Mouse (Mus musculus): ENCODE data around the gene Klhl26. TPM values are rescaled to one million over a fixed set of nuclear protein-coding genes. Genes with fewer than 3 reads are reported as not detected.
A peak's percentile ranks its signal among the peaks of the same experiment; 100 is the strongest.

Gene Klhl26
- total RNA-seq, 2 experiments from 2014 or later, result 3.5 to 4.7 TPM

DNA sequence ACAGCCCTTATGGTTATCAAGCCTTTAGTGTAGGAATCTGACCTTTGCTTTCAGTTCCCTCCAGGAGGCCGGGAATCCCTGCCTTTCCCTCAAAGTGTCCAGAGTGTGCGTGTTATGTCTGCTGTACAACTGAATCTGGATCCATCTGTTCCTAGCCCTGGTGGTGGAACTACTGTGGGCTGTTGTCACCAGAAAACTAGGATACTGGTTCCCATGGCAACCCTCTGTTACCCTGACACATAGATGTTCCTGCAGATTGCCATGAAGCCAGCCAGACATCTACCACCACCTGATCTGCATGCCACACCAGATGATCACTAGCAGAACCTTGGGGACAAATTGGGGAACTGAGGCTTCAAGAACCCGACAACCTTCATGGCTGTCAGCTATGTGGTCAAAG is 5.1 kb upstream of the Klhl26 start:
- ATAC-seq (replicated peaks; ENCODE audit: poor library complexity), result no peak

DNA sequence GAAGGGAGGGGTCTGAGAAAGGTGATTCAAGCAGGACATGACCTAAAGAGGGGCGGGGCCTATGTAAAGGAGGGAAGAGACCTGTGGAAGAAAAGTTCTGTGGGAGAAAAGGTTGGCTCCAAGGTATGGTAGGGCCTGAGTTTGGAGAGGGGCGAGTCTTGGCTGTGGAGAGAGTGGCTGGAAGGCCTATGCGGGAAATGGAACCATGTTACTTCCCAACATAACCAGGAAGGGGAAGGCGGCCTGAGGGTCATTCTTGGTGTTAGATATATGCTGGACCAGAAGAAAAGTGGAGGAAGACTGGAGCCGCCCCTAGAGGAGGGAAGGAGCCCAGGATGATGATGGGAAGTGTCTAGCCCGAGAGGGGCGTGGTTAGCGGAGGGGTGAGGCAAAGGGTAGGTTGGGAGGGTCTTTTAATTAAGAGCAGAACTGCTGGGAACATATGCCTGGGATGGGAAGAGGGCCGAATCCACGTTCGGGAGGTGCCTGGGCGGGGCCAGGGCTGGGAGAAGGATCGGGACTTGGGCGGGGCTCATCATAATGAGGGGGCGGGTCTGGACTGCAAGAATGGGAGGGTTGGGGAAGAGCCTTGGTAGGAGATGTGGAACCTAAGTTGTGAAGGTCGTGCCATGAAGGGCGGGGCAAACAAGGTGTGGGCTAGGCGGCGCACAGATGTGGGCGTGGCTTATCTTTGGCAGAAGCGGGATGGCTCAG is 658 bp upstream of the Klhl26 start:
- peak; percentile 53 for ATAC-seq (replicated peaks; ENCODE audit: poor library complexity)

DNA sequence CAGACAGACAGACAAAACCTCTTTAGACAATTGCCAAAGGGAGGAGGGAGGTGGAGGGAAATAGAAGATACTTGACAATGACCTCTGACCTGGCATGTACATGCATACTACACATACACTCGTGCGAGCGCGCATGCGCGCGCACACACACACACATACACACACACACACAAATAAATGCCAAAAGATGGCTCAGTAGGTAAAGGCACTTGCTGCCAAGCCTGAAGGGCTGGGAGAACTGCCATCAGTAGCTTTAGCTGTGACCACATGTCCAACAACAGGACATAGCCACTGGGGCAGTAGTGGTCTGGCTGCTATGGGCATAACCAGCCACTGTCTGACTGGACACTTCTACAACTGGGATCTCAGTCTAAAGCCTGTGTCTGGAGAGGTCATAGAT is 4.9 kb downstream of the Klhl26 start:
- no peak for ATAC-seq (replicated peaks; ENCODE audit: poor library complexity)

DNA sequence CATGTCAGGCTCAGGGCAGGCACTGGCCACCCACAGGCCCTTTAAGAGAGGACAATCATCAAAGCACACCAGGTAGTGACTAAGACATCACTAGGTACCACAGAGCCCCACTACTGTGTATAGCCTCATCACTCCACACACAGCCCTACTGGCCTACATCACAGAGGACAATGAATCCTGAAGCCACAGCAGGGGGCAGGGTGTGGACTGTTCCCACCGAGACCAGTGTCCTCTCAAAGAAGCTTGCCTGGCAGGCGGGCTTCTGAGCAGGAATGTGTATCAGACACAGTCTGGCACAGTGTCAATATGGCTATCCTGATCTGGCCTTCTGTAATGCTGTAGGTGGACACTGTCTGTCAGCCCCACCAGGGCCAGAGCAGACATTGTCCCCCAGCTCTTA is 6.8 kb downstream of the Klhl26 start:
- ATAC-seq (replicated peaks; ENCODE audit: poor library complexity), result no peak

DNA sequence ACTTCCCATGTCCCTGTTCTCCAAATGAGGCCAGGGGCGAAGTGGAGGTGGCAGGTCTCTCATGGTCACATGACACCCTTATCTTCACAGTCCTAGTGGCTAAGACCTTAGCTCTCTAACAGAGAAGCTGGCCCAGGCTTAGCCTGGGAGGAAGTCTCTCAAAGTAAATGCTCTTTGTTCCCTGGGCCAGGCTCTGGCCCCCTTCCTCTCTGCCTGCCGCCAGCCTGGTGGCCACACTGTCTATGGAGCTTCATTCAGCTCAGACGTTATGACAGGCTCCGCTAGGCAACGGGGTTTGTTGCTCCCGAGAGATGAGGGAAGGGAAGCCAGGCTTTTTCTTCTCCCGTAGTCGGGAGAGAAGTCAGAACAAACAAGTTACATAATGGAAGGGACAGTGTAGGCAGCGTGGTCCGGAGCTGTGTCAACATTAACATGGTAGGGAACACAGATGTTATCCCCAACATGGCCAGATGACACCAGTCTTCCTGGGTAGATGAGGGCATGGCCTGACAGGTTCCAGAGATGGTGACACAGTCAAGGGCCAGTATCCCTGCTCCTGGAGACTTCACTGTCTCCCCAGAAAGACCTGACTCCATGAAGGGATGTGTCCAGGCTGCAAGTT is 7.4 kb downstream of the Klhl26 start:
- ATAC-seq (replicated peaks; ENCODE audit: poor library complexity), result peak; percentile 17

DNA sequence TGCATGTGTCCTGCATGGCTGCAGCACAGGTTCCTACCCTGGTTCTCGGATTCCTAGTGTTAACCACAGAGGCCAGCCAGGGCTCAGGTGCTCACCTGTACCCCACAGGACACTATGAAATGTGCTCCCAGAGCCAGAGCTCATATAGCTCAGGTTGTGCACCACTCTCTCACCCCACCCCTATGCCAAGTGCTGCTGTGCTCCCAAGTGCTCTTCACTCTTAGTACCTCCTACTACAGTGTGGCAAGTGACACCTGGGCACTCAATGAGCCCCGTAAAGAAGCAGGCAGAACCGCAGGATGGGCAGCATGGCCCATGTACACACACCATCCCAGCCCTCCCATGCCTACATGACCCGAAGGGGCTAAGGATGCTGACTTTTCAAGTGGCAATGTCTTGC is 8.0 kb downstream of the Klhl26 start:
- ATAC-seq (replicated peaks; ENCODE audit: poor library complexity), result no peak

DNA sequence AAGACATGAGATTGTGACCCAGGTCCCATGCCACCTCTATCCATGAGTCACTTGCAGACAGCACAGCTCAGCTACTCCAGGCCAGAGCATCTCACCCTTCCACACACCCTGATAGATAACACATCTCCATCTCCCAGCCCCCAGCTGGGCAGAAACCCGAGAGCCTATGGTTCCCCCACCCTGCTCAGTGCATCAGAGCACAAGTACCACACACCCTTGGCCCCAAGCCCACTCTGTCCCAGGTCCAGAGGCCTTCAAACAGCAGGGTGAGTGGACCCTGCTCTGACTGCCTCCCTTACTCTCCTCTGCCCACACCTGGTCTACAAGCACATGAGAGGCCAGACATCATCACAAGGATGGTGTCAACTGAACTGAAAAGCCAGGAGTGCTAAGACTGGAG is 8.9 kb downstream of the Klhl26 start:
- no peak for ATAC-seq (replicated peaks; ENCODE audit: poor library complexity)

DNA sequence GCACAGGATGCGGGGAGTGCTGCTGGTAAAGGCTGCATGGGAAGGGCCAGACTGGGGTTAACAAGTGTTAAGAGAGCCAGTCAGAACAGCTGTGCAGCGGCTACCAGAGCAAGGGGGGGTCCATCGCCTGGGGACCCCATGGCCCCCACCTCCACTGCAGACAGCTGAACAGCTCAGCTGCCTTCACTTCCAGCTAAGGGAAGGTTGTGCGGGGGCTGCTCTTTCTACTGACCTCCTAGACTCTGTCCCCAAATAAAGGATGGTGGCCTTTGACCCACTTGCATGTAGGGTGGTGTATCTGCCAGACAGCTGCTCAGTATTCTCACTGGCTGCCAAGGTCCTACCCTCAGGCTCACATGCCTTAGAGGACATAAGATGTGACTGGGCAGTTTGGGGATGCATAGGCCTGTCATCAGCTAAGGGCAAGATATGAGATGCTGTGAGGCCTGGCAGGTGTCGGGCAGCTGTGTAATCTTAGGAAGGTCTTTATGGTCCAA is 9.5 kb downstream of the Klhl26 start:
- no peak for ATAC-seq (replicated peaks; ENCODE audit: poor library complexity)

DNA sequence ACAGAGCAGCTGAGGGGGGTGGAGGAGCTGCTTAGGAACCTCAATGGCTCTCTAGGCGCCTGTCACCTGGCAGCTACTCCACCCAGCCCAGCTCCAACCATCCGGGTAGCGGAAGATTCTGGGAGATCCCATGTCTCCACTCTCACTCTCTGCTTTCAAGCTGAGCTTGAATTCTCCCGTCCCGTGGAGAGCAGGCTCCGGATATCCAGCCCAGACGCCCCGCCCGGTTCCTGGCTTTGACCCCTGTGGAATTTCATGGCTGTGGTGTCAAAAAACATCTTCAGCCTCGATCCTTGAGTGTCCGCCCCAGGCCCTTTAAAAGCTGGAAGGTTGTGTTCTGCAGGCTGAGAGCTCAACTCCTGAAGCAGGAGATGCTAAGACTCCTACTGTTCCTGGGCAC is 10.0 kb downstream of the Klhl26 start:
- no peak for ATAC-seq (replicated peaks; ENCODE audit: poor library complexity)

DNA sequence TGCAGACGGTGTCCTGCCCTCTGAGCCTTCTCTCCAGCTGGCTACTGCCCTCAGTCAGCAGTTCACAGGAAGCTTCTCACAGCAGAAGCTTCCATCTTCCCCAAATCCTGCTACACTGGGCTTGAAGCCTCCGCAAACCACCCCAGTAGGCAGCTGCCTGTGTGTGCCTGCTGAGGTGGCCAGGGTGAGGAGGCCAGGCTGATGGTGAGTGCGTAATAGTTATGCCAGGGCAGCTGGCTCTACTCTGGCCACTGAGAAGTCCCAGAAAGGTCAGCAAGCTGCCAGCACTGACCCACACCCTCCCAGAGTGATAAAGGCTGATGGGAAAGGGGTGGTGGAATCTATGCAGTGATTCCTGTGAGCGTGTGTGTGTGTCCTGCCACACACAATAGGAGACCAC is 10.5 kb downstream of the Klhl26 start:
- no peak for ATAC-seq (replicated peaks; ENCODE audit: poor library complexity)

DNA sequence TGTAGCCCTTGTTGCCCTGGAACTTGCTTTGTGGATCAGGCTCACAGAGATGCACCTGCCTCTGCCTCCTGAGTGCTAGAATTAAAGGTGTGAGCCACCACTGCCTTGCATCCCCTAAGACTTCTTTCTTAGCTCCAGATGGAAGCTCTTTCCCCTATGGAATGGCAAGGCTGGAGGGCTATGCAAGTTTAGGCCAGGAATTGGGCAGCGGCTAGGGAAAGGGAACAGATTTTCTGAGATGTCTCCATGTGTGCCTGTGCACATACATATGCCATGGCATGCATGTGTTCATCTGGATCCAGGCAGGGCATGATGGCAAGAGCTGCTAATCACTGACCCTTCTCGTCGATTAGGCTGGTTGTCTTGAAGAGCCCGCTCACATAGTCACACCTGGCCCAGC is 11.1 kb downstream of the Klhl26 start:
- ATAC-seq (replicated peaks; ENCODE audit: poor library complexity), result no peak

DNA sequence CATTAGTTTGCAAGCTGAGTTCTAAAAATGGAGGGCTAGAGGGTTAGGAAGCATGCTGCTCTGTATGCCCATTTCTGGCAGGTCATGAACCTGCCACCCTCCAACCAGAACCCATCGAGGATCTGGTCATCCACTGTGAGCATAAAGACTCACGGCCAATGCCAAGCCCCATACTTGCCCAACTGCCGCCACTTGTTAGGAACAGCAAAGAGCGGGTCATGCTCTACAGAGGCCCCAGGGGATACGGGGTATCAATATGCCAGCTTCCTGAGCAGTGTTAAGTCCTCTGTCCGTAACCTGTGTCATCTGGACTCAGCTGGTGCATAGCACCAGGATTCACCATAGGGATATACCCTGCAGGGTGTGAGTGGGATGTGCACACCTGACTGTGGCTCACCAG is 12.6 kb downstream of the Klhl26 start:
- no peak for ATAC-seq (replicated peaks; ENCODE audit: poor library complexity)

DNA sequence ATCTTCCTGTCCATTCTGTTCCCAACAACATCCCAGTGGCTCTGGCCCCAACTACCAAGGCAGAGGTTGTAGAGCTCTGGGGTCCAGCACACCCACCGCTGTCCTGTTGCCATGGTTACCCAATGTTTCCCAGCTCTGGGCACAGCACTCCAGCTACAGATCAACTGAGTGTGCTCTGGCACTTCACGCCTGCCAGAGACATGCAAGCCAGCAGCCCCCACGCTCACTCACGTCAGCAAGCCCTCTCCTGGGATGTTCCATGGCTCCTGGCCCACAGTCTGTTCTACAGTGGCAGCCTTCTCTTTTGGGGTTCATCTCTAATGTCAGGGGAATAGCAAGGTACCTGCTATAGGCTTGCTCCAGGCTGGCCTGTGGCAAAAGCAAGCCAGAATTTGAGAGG is 13.5 kb downstream of the Klhl26 start:
- ATAC-seq (replicated peaks; ENCODE audit: poor library complexity), result no peak

DNA sequence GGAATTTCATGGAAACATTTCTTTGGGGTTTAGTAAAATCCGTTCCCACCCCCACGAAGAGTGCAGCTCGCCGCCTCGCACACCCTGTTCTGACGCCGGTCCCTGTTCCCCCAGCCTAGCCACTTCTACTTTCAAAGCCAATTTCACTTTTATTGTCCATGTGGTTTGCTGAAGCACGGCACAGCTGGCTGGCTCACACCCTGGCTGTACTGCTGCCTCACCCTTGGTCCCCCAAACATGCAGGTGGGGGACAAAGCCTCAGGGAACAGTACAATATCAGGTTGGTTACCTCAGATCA is 14.3 kb downstream of the Klhl26 start:
- ATAC-seq (replicated peaks; ENCODE audit: poor library complexity), result no peak

DNA sequence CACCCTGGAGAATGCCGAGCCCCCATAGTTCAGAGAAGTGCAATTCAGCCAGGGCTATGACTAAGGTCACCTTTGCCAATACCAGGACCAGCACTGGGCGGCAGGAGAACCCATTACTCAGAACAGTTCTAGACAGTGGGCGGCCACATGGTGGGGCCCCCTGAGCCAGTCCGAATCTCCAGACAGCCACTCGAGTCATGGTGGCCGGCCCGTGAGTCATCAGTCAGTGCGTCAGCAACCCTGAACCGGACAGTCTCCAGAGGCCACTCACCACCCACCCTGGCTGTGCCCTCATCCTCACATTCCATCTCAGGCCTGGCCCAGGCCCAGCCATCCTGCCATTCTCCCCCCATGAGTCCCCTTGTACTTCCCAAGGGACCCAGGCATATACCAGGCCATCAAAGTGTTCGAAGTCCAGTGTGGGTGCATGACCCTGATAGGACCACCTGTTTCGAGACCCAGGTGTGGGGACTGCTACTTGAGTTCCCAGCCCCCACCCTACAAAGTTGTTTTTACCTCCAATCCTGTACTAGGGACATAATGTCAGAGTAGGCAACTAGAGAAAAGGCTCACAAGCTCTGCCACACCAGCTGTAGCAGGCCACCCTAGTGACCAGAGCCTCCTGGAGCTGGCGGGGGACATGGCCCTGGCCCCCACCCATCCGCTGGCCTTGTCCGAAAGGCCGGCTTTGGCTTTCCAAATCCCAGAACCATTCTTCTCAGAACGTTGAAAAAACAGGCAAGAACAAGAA is 14.8 kb downstream of the Klhl26 start:
- ATAC-seq (replicated peaks; ENCODE audit: poor library complexity), result no peak

DNA sequence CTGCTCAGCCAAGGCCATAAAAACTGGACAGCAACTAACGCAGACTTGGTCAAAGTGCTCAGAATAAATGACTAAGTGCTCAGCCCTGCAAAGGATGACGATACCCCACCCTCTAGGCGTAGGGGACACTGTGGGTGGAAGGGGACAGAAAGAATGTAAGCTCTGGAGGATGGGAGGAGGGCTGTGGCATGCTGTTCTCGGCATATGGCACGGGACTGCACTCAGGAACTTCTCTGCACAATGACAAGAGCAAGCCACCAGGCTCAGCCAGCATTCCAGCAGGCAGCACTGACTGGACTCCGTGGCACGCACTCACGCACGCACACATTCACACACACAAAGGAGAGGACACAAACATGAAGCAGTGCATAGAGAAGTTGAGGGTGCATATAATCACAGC is 16.2 kb downstream of the Klhl26 start:
- no peak for ATAC-seq (replicated peaks; ENCODE audit: poor library complexity)

DNA sequence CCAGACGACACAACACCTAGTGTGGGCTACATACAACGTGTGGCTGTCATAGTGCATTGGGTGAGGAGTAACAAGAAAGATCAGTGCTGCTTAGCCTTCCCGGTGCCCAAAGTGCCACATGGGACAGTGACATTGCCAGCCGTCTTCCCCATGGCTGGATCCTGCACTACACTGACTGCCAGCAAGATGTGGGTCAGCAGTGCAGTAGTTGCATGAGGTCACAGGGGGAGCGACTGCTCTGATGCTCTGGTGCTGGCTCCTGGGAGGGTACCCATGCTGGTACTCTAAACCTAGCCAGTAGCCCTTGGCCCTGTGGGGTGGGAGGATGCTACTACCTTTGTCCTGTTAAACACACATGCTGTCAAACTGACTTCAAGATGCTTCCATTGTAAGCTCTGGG is 16.6 kb downstream of the Klhl26 start:
- ATAC-seq (replicated peaks; ENCODE audit: poor library complexity), result no peak

DNA sequence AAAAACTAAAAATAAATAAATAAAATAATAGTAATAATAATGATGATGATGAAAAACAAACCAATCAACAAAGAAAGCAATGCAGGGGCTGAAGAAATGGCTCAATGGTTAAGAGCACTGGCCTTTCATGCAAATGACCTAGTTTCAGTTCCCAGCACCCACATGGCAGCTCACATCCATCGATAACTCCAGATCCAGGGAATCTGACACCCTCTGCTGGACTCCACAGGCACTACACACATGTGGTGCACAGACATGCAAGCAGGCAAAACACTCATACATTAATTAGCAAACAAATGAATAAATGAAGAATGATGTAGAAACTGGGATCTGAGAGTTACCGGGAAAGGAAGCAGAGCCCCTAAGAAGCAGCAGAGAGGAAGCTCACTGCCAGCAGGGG is 17.1 kb downstream of the Klhl26 start:
- no peak for ATAC-seq (replicated peaks; ENCODE audit: poor library complexity)

DNA sequence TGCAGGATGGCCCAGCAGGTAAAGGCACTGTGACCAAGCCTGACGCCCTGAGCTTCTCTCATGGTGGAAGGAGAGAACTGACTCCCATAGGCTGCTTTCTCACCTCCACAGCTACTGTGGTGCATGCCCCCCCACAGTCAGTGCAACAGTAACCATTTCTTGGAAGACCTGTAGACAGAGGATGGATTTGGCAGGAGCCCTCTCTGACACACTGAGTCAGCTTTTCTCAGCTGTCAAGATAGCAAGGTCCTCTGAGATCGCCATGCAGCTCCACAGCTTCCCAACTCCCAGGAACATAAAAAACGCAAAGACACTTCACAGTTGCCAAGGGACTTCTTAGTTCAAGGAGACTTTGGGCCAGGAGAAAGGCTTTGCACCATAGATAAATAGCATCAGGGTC is 18.3 kb downstream of the Klhl26 start:
- no peak for ATAC-seq (replicated peaks; ENCODE audit: poor library complexity)

DNA sequence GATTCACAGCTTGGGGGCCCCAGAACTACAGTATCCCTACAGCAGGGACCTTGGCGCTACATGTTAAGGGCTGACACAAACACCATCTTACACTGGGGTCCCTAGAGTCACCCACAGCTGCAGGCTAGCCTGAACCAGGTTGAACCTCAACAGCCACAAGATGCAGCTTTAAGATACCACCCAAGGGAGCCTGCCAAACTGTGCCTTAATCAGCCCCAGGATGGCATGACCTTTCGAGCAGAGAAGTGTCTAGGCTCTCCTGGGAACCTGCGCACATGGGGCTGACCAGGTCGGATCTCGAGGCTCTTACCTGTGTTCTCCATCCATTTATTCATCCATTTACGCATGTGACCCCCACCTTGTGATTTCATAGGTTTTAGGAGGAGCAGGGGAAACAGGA is 18.9 kb downstream of the Klhl26 start:
- peak; percentile 69 for ATAC-seq (replicated peaks; ENCODE audit: poor library complexity)

DNA sequence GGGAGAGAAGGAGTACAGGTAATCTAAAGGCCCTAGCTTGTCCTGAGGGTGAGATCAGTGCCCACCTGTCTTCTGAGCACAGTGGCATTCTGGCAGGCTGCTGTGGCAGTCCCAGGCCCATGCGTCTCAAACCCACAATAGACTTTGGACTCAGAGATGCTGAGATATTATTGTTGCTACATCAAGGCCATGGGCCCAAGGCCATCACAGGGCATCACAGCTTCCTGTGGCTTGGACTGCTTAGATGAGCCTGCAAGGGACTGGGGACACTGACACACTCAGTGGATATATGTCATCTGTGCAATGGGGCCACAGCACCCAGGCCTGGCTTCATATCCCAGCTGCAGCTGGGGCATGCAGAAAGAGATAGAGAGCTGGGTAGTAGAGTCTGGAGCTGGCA is 19.8 kb downstream of the Klhl26 start:
- ATAC-seq (replicated peaks; ENCODE audit: poor library complexity), result no peak

DNA sequence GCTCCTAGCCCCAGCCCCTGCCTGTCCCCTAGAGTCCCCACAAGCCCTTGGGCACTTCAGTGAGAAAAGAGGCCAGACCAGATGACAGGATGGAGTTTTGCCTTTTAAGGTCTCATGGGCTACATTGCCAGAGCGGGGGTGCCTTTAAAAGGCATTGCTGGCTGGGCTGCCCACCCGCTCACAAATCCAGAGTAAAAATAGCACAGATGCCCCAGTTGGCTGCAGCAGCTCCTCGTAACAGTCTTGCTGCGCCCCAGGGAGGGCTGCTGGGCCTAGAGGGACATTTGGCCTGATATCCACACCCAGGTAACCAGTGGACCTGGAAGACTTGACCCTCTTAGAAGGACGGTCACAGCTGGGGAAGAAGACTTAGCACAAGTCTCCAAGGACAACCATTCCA is 22.9 kb downstream of the Klhl26 start:
- no peak for ATAC-seq (replicated peaks; ENCODE audit: poor library complexity)
